Mouse (Mus musculus) ES-Bruce4 (cell line): ENCODE measurements around the gene Msi2.

Source experiments
- CTCF ChIP-seq: IDR thresholded peaks from one replicate; pipeline ENCODE4 v1.8.1; 2011; ENCODE audit warnings: low read depth, low read length
- POLR2A ChIP-seq: IDR thresholded peaks from one replicate; pipeline ENCODE4 v1.8.1; 2011; ENCODE audit warnings: low read length; ENCODE audit not compliant: insufficient read depth

- TF ChIP-seq POLR2A (no peak), CTCF (no peak)
Observed at GRCm38 (mm10) chr11:88310773-88311172, 407.5 kb downstream of the Msi2 start.
